In genomic region chr9:91126630-91127245, GRCm38 (mm10) we compare ENCODE assay signal across 23 mouse cellular contexts.
DNase-seq lines count a peak whose midpoint lies in the region; ATAC-seq and TF ChIP-seq lines count a peak whose summit lies in the region.
"Had no signal": no experiment of that assay in that cellular context is flagged by ENCODE, and none has a peak within 500 bp of the region (broad histone marks: within the 10 kb centered on the region; RNA-seq: fewer than 3 reads in every experiment).

No protein-coding gene starts in this region.

- no peak for TF ChIP-seq CTCF in hindbrain, postnatal 0 days (IDR thresholded peaks at IDR 0.05; ENCODE audit: low read depth)

- H3K27ac ChIP-seq in hindbrain, postnatal 0 days: peak overlapping the region; percentile 56; the same call in 1 of the 2 replicates
- no peak overlapping the region for H3K27ac ChIP-seq in hindbrain, embryonic 10.5 days
- H3K27ac ChIP-seq: hindbrain, embryonic 15.5 days; left cerebral cortex, adult 2 months; liver, embryonic 12.5 days; macrophage; neural tube, embryonic 12.5 days; stomach, postnatal 0 days had no signal

- H3K9me3 ChIP-seq in hindbrain, postnatal 0 days (ENCODE audit: low read length): no peaks in the 10 kb centered on the region
- no peaks in the 10 kb centered on the region for H3K9me3 ChIP-seq in hindbrain, embryonic 10.5 days
- H3K9me3 ChIP-seq: hindbrain, embryonic 15.5 days; liver, embryonic 12.5 days; neural tube, embryonic 12.5 days had no signal

- 57% methylated on average over 8 of the region's 8 CpGs for WGBS in hindbrain, postnatal 0 days
- 69% methylated on average over 8 of the region's 8 CpGs for WGBS in hindbrain, embryonic 10.5 days

- ATAC-seq in hindbrain, postnatal 0 days: peak; percentile 81
- ATAC-seq: activated CD4-positive, CD25-positive, alpha-beta regulatory T cell, adult 4 months; liver, embryonic 12.5 days had no signal

- H3K27me3 ChIP-seq in hindbrain, postnatal 0 days (ENCODE audit: insufficient read depth, low read length): no peaks in the 10 kb centered on the region
- H3K27me3 ChIP-seq in hindbrain, embryonic 10.5 days (ENCODE audit: insufficient read depth, poor library complexity, severe bottlenecking): no peaks in the 10 kb centered on the region
- H3K27me3 ChIP-seq: hindbrain, embryonic 15.5 days; liver, embryonic 12.5 days; neural tube, embryonic 12.5 days had no signal

- no peaks in the 10 kb centered on the region for H3K4me1 ChIP-seq in hindbrain, postnatal 0 days (ENCODE audit: insufficient read depth, low read length)
- no peaks in the 10 kb centered on the region for H3K4me1 ChIP-seq in hindbrain, embryonic 10.5 days (replicated peaks)
- H3K4me1 ChIP-seq: hindbrain, embryonic 15.5 days; liver, embryonic 12.5 days; neural tube, embryonic 12.5 days had no signal

- intact Hi-C loops in heart, postnatal 10 days (cut with DNase I): no loop called here

- no peaks in the 10 kb centered on the region for H3K36me3 ChIP-seq in hindbrain, postnatal 0 days (ENCODE audit: insufficient read depth, low read length)
- H3K36me3 ChIP-seq in hindbrain, embryonic 10.5 days: no peaks in the 10 kb centered on the region
- H3K36me3 ChIP-seq: hindbrain, embryonic 15.5 days; liver, embryonic 12.5 days; neural tube, embryonic 12.5 days had no signal

- peak; percentile 69 for DNase-seq in hindbrain, postnatal 0 days (ENCODE audit: low spot score)
- DNase-seq in hindbrain, embryonic 10.5 days (ENCODE audit: low spot score): no peak
- peak; percentile 94 for DNase-seq in brain, adult 2 months (ENCODE audit: low read depth, low spot score)
- peak; percentile 90 for DNase-seq in cerebellum, adult 11-12 months
- DNase-seq in cerebellum, postnatal 25 days: peak; percentile 83 to 87
- DNase-seq in heart, postnatal 10 days: no peak
- no peak for DNase-seq in kidney, postnatal 10 days
- no peak for DNase-seq in retina, postnatal 1 day
- DNase-seq: adrenal gland, postnatal 14 days; B cell, adult 2 months; gastrocnemius, postnatal 25 days; kidney, adult 18-20 months; kidney, postnatal 36 days; lung, embryonic 14.5 days; right cerebral cortex, postnatal 14 days; thymus, postnatal 14 days had no signal

- H3K4me2 ChIP-seq in hindbrain, postnatal 0 days (ENCODE audit: low read depth, low read length): peak overlapping the region; percentile 36
- H3K4me2 ChIP-seq: hindbrain, embryonic 15.5 days; liver, embryonic 12.5 days; lung, embryonic 14.5 days; neural tube, embryonic 12.5 days had no signal

- no peak overlapping the region for H3K4me3 ChIP-seq in hindbrain, postnatal 0 days (ENCODE audit: low read length)
- no peak overlapping the region for H3K4me3 ChIP-seq in hindbrain, embryonic 10.5 days
- H3K4me3 ChIP-seq: hindbrain, embryonic 15.5 days; left cerebral cortex, adult 2 months; liver, embryonic 12.5 days; neural tube, embryonic 12.5 days had no signal

- H3K9ac ChIP-seq in hindbrain, postnatal 0 days (replicated peaks; ENCODE audit: low read length): no peak overlapping the region
- H3K9ac ChIP-seq: hindbrain, embryonic 15.5 days; liver, embryonic 12.5 days; lung, embryonic 14.5 days; neural tube, embryonic 12.5 days had no signal

Comparison
In these comparisons a context has a peak if more than half of its experiments do, and no peak if none do; other contexts are left out.
1. DNase-seq: peak in hindbrain, postnatal 0 days (single experiment), brain, adult 2 months (single experiment), cerebellum, adult 11-12 months (single experiment) and cerebellum, postnatal 25 days (2 of 2); none in hindbrain, embryonic 10.5 days (single experiment), heart, postnatal 10 days (0 of 2), kidney, postnatal 10 days (single experiment) and retina, postnatal 1 day (single experiment).